Mouse (Mus musculus) heart, postnatal 0 days (tissue): Measurements from ENCODE around the gene Tinagl1.

ENCODE experiments used
- CTCF ChIP-seq: IDR thresholded peaks from 2 replicates; pipeline ENCODE4 v1.5.1; 2016; ENCODE audit warnings: antibody characterized with exemption, control low read depth, low read depth
- EP300 ChIP-seq: IDR thresholded peaks from 2 replicates; pipeline ENCODE4 v1.6.1; 2016; ENCODE audit warnings: antibody characterized with exemption, low read depth

DNA sequence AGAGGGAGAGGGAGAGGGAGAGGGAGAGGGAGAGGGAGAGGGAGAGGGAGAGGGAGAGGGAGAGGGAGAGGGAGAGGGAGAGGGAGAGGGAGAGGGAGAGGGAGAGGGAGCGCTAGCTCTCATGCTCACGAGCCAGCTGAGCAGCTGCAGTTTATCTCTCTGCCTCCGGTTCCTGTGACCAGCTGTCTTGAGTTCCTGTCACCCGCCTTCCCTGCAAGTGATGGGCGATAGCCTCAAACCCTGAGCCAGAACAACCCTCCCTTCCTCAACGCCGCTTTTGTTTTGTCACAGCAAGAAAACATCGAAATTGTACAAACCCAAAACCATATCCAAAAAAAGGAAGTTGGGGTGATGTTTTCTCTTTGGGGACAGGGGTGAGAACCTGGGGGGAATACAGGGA, 21.6 kb upstream of the Tinagl1 start:
- TF ChIP-seq CTCF (no peak), EP300 (no peak)
